Mouse (Mus musculus): ENCODE data around the gene Oxct2b. TPM values are rescaled to one million over a fixed set of nuclear protein-coding genes. Genes with fewer than 3 reads are reported as not detected.
A peak's percentile ranks its signal among the peaks of the same experiment; 100 is the strongest.
"Not testable (repeated sequence)": the region's sequence is repeated elsewhere in the genome, so short reads cannot be mapped to it uniquely, and the experiment has no call there.

Gene Oxct2b
- polyA plus RNA-seq, 1 experiment, result 0.11 TPM

GRCm38 (mm10) chr4:123155004-123155403 is 38.9 kb downstream of the Oxct2b start:
- Histone ChIP-seq H3K4me1 (ENCODE audit: control insufficient read depth, insufficient read depth, low read length) (no peaks in the 10 kb centered on the region), H3K27ac (ENCODE audit: insufficient read depth, low read length) (no peak overlapping the region), H3K4me3 (replicated peaks; ENCODE audit: insufficient read depth, low read depth, low read length) (no peak overlapping the region), H3K27me3 (ENCODE audit: control insufficient read depth, insufficient read depth, low read length) (no peaks in the 10 kb centered on the region)
- 22% methylated on average over 4 of the region's 4 CpGs for WGBS
- TF ChIP-seq CTCF (IDR thresholded peaks at IDR 0.05; ENCODE audit: borderline replicate concordance, insufficient read depth, low read depth, low read length) (peak; percentile 35; the same call in 1 of the 2 replicates), POLR2A (IDR thresholded peaks at IDR 0.05; ENCODE audit: borderline replicate concordance, insufficient read depth, low read length) (no peak)
- DNase-seq, result peak in 1 of 2 experiments; percentile 47

DNA sequence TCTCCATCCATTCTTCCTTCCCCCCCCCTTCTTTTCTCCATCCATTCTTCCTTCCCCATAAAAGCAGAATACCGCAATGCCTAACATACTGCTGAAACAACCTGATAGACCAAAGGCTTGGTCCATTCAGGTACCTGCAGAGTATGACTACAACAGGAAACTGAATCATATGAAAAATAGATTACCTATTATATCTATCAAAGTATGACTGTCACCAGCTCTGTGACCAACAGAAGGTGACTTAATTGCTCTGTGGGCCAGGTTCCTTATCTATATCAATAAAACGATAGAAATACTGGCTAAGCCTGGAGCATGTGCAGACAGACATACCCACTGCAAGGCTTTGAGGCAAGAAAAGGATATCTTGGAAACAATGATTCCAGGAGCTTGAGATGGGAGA is 39.4 kb downstream of the Oxct2b start:
- no peaks in the 10 kb centered on the region for H3K4me1 ChIP-seq (ENCODE audit: control insufficient read depth, insufficient read depth, low read length)
- TF ChIP-seq CTCF (IDR thresholded peaks at IDR 0.05; ENCODE audit: borderline replicate concordance, insufficient read depth, low read depth, low read length) (no peak), POLR2A (IDR thresholded peaks at IDR 0.05; ENCODE audit: borderline replicate concordance, insufficient read depth, low read length) (no peak)
- no peak overlapping the region for H3K27ac ChIP-seq (ENCODE audit: insufficient read depth, low read length)
- no peaks in the 10 kb centered on the region for H3K27me3 ChIP-seq (ENCODE audit: control insufficient read depth, insufficient read depth, low read length)
- DNase-seq, result no peak
- WGBS, result 69% methylated on average over 2 of the region's 2 CpGs
- H3K4me3 ChIP-seq (replicated peaks; ENCODE audit: insufficient read depth, low read depth, low read length), result no peak overlapping the region

GRCm38 (mm10) chr4:123155840-123156239 is 39.8 kb downstream of the Oxct2b start:
- TF ChIP-seq CTCF (IDR thresholded peaks at IDR 0.05; ENCODE audit: borderline replicate concordance, insufficient read depth, low read depth, low read length), result no peak
- TF ChIP-seq POLR2A (IDR thresholded peaks at IDR 0.05; ENCODE audit: borderline replicate concordance, insufficient read depth, low read length), result no peak
- H3K27ac ChIP-seq (ENCODE audit: insufficient read depth, low read length), result no peak overlapping the region
- H3K27me3 ChIP-seq (ENCODE audit: control insufficient read depth, insufficient read depth, low read length), result no peaks in the 10 kb centered on the region
- H3K4me1 ChIP-seq (ENCODE audit: control insufficient read depth, insufficient read depth, low read length), result no peaks in the 10 kb centered on the region
- no peak overlapping the region for H3K4me3 ChIP-seq (replicated peaks; ENCODE audit: insufficient read depth, low read depth, low read length)
- no peak for DNase-seq

DNA sequence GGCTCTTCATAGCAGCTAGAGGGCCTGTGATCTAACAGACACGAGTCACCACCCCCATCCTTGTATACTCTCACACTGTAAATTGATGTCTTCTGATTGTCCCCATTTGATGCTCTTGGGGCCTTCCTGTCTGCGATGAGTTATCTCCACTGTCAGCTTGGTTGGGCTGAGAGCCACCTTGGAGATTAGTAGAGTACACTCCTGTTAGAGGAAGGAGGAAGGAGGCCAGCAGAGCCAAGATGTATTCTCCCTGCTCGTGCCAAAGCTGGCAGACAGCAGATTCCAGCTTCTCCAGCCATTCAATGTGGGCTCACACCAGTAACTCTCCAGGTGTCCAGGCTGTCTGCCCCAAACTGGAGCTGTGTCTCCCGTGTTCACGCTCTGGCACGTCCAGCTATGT is 44.5 kb downstream of the Oxct2b start:
- DNase-seq, result no peak
- no peaks in the 10 kb centered on the region for H3K27me3 ChIP-seq (ENCODE audit: control insufficient read depth, insufficient read depth, low read length)
- WGBS, result 29% methylated on average over 6 of the region's 6 CpGs
- no peak overlapping the region for H3K4me3 ChIP-seq (replicated peaks; ENCODE audit: insufficient read depth, low read depth, low read length)
- TF ChIP-seq CTCF (IDR thresholded peaks at IDR 0.05; ENCODE audit: borderline replicate concordance, insufficient read depth, low read depth, low read length) (no peak), POLR2A (IDR thresholded peaks at IDR 0.05; ENCODE audit: borderline replicate concordance, insufficient read depth, low read length) (no peak)
- no peak overlapping the region for H3K27ac ChIP-seq (ENCODE audit: insufficient read depth, low read length)
- no peaks in the 10 kb centered on the region for H3K4me1 ChIP-seq (ENCODE audit: control insufficient read depth, insufficient read depth, low read length)

DNA sequence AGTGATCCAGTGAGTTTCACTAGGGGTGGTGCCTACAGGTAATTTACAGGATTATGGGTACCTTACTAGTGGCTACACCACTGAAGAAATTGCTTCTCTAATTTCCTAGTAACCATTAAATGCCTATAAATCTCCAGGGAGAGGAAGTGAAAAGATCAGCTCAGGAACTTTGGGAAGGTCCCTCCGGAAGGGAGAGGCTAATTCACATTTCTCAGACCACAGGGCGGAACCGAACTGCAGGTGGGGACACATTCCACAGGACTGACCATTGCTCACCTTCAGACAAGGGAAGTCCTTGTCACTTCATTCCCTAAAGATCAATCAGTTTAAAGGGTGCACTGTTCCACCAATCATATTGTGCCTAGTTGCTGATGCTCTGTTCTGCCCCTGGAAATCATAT is 45.2 kb downstream of the Oxct2b start:
- DNase-seq; H3K4me1 ChIP-seq (ENCODE audit: control insufficient read depth, insufficient read depth, low read length); H3K4me3 ChIP-seq (replicated peaks; ENCODE audit: insufficient read depth, low read depth, low read length); H3K27ac ChIP-seq (ENCODE audit: insufficient read depth, low read length); H3K27me3 ChIP-seq (ENCODE audit: control insufficient read depth, insufficient read depth, low read length): not testable (repeated sequence)
- WGBS, result 97% methylated on average over 3 of the region's 3 CpGs

- H3K4me1 ChIP-seq (ENCODE audit: control insufficient read depth, insufficient read depth, low read length), result no peaks in the 10 kb centered on the region
- 21% methylated on average over 15 of the region's 15 CpGs for WGBS
- no peak overlapping the region for H3K27ac ChIP-seq (ENCODE audit: insufficient read depth, low read length)
- no peaks in the 10 kb centered on the region for H3K27me3 ChIP-seq (ENCODE audit: control insufficient read depth, insufficient read depth, low read length)
- H3K4me3 ChIP-seq (replicated peaks; ENCODE audit: insufficient read depth, low read depth, low read length), result no peak overlapping the region
- no peak for DNase-seq
- TF ChIP-seq POLR2A (IDR thresholded peaks at IDR 0.05; ENCODE audit: borderline replicate concordance, insufficient read depth, low read length) (no peak), CTCF (IDR thresholded peaks at IDR 0.05; ENCODE audit: borderline replicate concordance, insufficient read depth, low read depth, low read length) (no peak)
Observed at GRCm38 (mm10) chr4:123162305-123162917, 46.3 kb downstream of the Oxct2b start.

DNA sequence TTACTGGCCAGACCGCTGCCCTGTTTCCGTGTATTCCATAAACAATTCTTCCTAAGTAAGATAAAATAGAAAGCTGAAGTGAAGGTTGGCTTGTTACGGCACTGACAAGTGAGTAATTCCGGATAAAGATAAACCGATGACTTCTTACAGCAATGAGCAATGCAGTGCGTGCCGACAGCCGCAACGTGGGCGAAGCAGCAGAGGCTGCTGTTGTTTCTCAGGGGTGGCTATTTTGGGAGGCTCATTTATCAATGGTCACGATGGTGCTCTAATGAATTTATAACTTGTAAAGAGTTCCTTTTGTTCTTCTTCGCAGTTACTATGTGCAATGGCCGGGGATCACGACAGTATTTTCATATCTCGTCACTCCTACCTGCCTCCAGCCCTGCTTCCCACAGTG is 48.1 kb downstream of the Oxct2b start:
- Histone ChIP-seq H3K27me3 (ENCODE audit: control insufficient read depth, insufficient read depth, low read length) (no peaks in the 10 kb centered on the region), H3K4me1 (ENCODE audit: control insufficient read depth, insufficient read depth, low read length) (no peaks in the 10 kb centered on the region), H3K27ac (ENCODE audit: insufficient read depth, low read length) (no peak overlapping the region), H3K4me3 (replicated peaks; ENCODE audit: insufficient read depth, low read depth, low read length) (no peak overlapping the region)
- TF ChIP-seq CTCF (IDR thresholded peaks at IDR 0.05; ENCODE audit: borderline replicate concordance, insufficient read depth, low read depth, low read length) (no peak), POLR2A (IDR thresholded peaks at IDR 0.05; ENCODE audit: borderline replicate concordance, insufficient read depth, low read length) (no peak)
- no peak for DNase-seq
- WGBS, result 89% methylated on average over 15 of the region's 15 CpGs

Other genes starting within 250 kb of the Oxct2b start
- gene Cap1, start 230.2 kb upstream of the Oxct2b start, polyA plus RNA-seq (2012; rRNA removed), result 82.1 and 89.7 TPM in 2 replicates
- gene Mfsd2a, start 155.1 kb upstream of the Oxct2b start, polyA plus RNA-seq (2012; rRNA removed), result 32.9 and 34.4 TPM in 2 replicates
- 5.3 and 5.8 TPM in 2 replicates for gene Mycl, start 120.6 kb upstream of the Oxct2b start, polyA plus RNA-seq (2012; rRNA removed)
- gene Trit1, start 99.7 kb upstream of the Oxct2b start, polyA plus RNA-seq (2012; rRNA removed), result 10.9 and 11.0 TPM in 2 replicates
- gene Bmp8b, start 11.1 kb upstream of the Oxct2b start, polyA plus RNA-seq (2012; rRNA removed), result 0.10 and 0.24 TPM in 2 replicates
- 24.6 and 25.3 TPM in 2 replicates for gene Ppie, start 23.7 kb downstream of the Oxct2b start, polyA plus RNA-seq (2012; rRNA removed)
- 23.9 and 25.7 TPM in 2 replicates for gene Hpcal4, start 67.0 kb downstream of the Oxct2b start, polyA plus RNA-seq (2012; rRNA removed)
- gene Nt5c1a, start 85.2 kb downstream of the Oxct2b start, polyA plus RNA-seq (2012; rRNA removed), result 9.8 and 12.8 TPM in 2 replicates
- gene Heyl, start 117.3 kb downstream of the Oxct2b start, polyA plus RNA-seq (2012; rRNA removed), result 3.1 and 3.5 TPM in 2 replicates
- gene Pabpc4, start 146.1 kb downstream of the Oxct2b start, polyA plus RNA-seq (2012; rRNA removed), result 30.8 and 32.3 TPM in 2 replicates
- gene Oxct2a, start 207.4 kb downstream of the Oxct2b start, polyA plus RNA-seq (2012; rRNA removed), result not detected in 2 replicates
- 0.21 and 0.41 TPM in 2 replicates for gene Bmp8a, start 227.0 kb downstream of the Oxct2b start, polyA plus RNA-seq (2012; rRNA removed)